Mouse (Mus musculus) small intestine, adult 2 months (tissue): Measurements from ENCODE around the gene Mrpl58.

Experiments
- CTCF ChIP-seq: fragments of 200-500 bp; IDR thresholded peaks from 2 replicates; pipeline ENCODE4 v1.5.1; 2012; ENCODE audit warnings: low read depth, mild to moderate bottlenecking, control low read depth, inconsistent platforms, low read length, moderate library complexity, mixed read lengths; ENCODE audit not compliant: insufficient replicate concordance, insufficient read length; ENCODE audit errors: extremely low read depth
- POLR2A ChIP-seq: fragments of 200-500 bp; IDR thresholded peaks from 2 replicates; pipeline ENCODE4 v1.6.1; 2012; ENCODE audit warnings: low read depth, mild to moderate bottlenecking, control low read depth, inconsistent platforms, low read length, moderate library complexity

DNA sequence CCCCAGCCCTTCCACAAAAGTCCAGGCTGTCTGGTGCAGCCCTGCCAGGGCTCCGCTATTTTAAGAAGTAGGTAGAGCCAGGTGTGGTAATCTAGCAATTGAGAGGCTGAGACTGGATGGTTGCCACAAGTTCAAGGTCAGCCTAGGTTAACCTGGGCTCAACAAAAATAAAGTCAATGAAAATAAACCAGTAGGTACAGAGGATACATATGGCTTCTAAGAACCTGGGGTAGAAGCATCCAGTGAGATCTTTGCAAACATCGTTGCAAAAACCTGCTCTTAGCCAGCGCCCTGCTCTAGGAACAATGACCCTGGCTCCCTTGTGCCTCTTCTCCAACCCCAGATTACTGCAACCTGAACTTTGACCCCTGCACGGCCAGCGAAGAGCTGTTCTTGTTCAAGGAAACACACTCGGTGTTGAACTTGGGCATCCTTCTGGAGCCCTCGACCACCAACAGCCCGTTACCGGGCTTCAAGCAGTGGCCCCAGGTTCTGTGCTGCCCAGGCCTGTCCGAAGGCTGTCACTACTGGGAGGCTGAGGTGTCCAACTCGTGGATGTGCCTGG, 43.9 kb downstream of the Mrpl58 start:
- no peak for TF ChIP-seq CTCF
- TF ChIP-seq POLR2A = no peak
